Mouse (Mus musculus): ENCODE results near the gene Odf3. TPM values are rescaled to one million over a fixed set of nuclear protein-coding genes. Genes with fewer than 3 reads are reported as not detected.

Gene Odf3
- under 1 TPM in 1 of 2 experiments, not detected in 1; 0.24 TPM for total RNA-seq (2021)
- long read RNA-seq, experiment 1, result 0 reads
- long read RNA-seq, experiment 2, result 0 reads

- peak; percentile 91 for DNase-seq
Observed at GRCm38 (mm10) chr7:140847755-140848580, at the start of gene Odf3. Gene Odf3 (plus strand): TSS chr7:140847805.

DNA sequence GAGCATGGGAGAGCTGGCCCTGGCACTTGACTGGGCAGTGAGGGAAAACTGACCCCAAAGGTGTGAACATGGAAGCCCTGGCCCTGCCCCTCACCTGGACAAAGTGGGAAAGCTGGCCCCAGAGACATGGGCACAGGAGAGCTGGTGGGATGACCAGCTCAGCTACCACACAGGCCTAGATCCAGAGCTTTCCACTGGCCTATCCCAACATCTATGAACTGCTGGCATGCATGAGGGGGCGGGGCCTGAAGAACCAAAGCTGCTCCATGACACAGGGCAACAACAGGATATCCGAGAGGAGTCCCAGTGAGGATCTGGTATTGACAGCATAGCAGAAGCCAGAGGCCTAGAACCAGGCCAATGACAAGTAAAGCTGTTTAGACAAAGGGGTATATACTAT lies 49.4 kb upstream of the Odf3 start:
- no peak for DNase-seq

GRCm38 (mm10) chr7:140802629-140803028 lies 45.0 kb upstream of the Odf3 start:
- DNase-seq, result no peak

- DNase-seq, result peak; percentile 78
Observed at GRCm38 (mm10) chr7:140805704-140806103, 41.9 kb upstream of the Odf3 start.

- DNase-seq, result no peak
Observed at GRCm38 (mm10) chr7:140810496-140810895, 37.1 kb upstream of the Odf3 start.

DNA sequence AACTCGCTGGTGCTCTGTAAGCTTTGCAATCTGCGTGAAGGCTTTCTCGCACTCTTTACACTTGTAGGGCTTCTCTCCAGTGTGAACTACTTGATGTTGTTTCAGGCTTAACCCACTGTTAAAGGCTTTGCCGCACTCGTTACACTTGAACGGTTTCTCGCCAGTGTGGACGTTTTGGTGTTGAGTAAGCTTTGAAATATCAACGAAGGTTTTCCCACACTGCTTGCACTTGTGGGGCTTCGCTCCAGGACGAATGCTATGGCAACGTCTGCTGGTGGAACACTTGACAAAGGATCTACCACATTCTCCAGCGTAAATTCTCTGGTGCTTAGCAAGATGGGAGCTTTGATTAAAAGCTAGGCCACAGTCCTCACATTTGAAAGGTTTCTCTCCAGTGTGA lies 35.9 kb upstream of the Odf3 start:
- no peak for DNase-seq

DNA sequence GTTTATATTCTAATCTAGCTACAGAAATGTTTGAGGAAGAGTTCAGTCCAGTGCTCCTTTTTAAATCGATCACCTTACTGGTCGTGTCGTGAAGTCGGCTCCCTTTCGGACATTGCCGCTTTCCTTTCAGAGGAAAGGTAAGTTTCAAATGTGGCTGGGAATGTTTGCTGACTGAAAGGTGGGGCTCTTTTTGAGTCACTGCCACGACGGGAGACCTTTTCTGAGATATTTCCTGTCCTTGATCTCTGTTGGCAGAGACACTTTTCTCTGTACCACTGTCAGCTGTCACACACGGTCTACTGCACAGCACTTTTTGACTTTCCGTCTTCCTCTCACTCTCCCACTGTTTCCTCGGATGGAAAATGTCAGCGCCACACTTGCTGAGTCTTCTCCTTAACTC lies 34.8 kb upstream of the Odf3 start:
- no peak for DNase-seq

DNA sequence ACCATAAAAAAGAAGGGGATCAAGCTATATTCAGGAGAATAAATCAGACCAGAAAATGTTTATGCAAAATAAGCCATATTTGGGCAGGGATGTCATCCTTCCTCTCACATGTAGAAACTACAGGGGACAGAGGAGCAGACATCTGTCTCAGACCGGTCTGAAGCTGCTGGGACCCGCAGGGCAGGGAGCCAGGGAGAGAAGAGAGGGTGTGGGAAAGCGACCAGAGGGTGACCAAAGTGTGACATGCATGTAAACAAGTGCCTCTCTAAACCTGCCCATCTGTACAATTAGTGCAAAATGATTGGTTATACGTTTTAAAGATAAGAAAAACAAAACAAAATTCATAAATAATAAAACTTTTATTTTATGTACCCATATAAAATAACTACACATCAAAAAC lies 27.4 kb upstream of the Odf3 start:
- DNase-seq, result no peak

GRCm38 (mm10) chr7:140821305-140821652 lies 26.3 kb upstream of the Odf3 start:
- no peak for DNase-seq

GRCm38 (mm10) chr7:140821653-140822329 lies 25.8 kb upstream of the Odf3 start, which contains the start of gene Zfp941:
Gene Zfp941 (minus strand): TSS chr7:140822178.
- DNase-seq, result peak; percentile 56

DNA sequence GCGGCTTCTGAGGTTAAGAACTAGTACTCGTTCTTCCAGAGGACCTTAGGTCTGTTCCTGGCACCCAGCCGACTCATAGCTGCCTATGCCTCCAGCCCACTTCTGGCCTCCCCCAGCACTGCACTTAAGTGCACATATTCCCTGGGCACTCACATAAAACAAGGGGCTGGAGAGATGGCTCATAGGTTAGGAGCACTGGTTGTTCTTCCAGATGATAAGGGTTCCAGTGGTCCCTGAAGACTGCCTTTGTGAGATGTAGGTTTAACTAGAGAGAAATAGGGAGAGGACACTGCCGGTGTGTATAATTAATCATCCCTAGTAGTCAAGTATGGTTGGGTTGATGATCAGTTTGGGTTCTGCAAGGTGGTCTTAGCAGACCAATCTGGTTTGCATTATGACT lies 24.9 kb upstream of the Odf3 start:
- no peak for DNase-seq

DNA sequence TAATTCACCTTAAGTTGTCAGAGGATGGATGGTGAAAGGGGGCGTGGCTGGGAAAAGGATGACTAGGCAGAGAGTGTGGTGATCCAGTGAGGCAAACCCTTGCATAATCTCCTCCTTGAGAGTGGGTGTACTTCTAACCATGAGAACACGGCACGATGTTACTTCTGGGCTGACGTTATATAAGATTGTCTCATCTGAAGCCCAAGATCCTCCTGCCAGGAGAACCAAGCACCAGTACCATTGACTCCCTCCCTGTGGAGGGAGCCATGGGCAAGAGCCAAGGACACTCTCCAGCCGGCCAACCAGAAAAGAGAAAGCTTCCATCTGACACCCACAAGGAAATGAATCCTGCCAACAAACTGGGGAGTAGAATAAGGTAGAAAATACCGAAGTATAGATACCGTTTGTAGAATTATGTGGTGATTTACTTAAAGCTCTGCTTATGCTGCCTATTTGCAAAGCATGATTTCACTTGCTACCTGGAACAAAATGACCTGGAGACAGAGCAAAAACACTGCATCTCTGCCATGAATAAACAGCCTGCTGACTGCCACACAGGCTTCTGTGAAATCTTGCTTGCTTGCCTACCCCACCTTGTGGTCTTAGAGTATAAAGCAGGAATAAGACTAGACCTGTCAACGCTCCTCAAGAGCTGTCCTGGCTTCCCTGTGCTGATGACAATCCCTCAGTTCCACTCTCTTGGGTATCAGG lies 19.3 kb upstream of the Odf3 start:
- peak; percentile 26 for DNase-seq

DNA sequence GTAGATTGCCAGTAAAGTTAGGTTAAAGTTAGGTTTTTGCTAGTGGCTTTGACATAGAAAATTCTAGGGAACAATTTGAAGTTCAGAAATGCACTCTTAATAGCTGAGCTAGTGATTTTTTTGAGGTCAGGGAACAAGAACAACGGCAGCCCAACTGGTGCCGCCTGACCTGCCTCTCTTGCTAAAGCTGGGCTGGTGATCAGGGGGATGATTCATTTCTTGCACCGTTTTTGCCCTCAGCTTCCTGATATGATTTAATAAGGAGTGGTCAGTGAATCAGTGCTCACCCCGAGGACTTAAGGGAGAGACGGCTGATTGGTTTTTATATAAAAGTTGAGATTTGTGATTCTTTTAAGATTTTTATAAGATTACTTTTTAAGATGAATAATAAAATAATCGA lies 16.2 kb upstream of the Odf3 start:
- DNase-seq, result peak; percentile 34

DNA sequence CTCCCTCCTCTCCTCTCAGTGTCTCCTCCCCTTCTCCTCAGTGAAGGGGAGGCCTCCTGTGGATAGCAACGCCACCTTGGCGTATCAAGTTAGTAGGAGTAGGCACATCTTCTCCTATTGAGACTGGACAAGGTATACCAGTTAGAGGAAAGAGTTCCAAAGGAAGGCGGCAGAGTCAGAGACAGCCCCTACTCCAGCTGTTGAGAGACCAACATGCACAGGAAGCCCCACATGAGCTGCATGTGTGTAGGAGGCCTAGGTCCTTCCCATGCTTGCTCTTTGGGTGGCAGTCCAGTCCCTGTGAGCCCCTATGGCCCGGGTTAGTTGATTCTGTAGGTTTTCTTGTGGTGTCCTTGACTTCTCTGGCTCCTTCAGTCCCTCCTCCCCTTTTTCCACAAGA lies 14.3 kb upstream of the Odf3 start:
- no peak for DNase-seq

GRCm38 (mm10) chr7:140834968-140835757 lies 12.4 kb upstream of the Odf3 start, which contains the start of gene Urah:
Gene Urah (plus strand): TSS chr7:140835018.
- DNase-seq, result peak; percentile 68

DNA sequence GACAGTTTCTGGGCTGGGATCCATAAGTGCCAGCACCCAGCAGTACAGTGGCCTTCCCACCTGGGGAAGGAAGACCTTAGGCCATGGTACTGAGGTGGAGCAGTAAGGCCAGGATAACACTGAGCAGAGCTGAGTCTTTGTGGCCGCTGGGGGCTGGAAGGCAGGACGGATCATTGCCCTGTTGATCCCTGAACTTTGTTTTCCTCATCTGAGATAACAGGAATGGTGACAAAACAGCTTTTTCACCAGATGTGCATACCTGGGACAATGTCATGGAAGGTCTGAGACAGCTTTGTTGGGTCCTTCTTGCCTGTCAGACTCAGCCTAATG lies 11.9 kb upstream of the Odf3 start:
- no peak for DNase-seq

DNA sequence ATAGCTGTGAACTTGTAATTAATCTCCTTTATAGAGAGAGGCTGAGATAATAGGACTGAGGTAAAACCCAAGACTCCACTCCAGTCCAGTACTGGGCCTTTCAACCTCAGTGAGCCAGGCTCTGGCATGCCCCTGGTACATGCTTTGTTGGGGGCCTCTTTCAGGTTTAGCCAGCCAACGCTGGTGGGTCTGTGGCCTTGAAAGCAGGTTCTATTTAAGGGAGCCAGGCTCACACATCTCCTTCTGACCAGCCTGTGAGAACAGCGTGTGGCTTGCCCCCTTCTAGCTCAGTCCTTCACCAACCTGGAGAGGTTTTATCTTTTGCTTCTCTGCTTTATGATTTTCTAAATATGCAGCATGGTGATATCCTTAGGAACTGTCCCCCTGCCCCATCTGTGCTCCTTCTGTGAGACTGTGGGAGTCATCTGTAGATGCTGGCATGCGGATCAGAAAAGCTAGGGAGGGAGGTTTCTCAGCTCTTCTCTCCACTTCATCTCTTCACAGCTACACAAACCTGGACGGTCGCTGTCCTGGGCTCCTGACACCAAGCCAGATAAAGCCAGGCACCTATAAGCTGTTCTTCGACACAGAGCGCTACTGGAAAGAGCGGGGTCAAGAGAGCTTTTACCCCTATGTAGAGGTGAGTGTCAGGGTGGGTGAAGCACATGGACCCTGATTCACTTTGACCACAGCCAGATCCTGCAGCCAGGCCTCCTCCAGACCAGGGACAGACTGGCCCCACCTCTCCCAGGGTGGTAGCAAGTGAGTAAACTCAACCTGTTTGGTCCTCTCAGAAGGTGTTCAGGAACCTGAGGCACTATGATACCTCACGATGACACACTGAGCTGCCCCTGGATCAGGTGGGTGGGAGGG lies 11.1 kb upstream of the Odf3 start:
- DNase-seq, result peak; percentile 1

DNA sequence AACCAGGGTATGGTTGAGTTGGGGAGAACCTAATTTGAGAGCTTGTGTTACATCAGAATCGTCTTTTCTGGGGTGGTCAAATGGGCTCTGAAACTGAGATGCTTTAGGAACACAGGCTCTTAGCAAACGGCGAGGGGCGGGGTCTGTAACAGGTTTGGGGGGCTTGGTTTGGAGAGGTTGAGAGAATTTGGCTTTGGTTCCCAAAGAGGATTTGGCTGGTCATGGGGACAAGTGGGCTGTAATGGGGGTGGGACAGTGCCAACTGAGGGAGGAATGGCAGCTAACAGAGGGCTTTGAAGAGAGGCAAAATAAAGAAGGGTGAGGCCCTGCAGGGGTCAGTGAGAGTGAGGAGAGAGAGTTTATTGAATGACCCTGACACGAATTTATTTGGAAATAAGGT lies 8.0 kb upstream of the Odf3 start:
- DNase-seq, result peak; percentile 0

- no peak for DNase-seq
Observed at GRCm38 (mm10) chr7:140840750-140841735, 6.6 kb upstream of the Odf3 start.

DNA sequence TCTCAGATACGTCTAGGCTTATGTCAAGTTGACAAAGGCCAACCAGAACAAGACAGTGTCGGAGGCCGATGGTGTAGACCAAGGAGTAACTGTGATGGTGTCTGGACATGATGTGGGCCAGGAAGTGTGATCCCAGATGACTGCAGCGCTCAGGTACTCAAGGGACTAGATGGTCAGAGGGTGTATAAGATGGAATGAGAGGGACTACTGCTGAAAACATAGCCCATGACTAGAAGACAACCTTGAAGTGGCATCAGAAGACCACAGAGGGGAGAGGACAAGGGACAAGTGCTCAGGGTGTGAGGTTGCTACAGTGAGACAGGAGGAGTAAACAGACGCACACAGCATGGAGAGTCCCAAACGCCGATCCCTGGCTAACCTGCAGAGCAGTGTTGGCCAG lies 3.8 kb upstream of the Odf3 start:
- DNase-seq, result no peak

Data from adrenal gland, postnatal 10 days (tissue).